Mouse (Mus musculus): ENCODE results near the gene Ndufs1. TPM values are rescaled to one million over a fixed set of nuclear protein-coding genes. Genes with fewer than 3 reads are reported as not detected.
A peak's percentile ranks its signal among the peaks of the same experiment; 100 is the strongest.
"Not testable (repeated sequence)": the region's sequence is repeated elsewhere in the genome, so short reads cannot be mapped to it uniquely, and the experiment has no call there.

Ndufs1 gene
- polyA plus RNA-seq, 1 experiment from 2014 or later, result 147 TPM

DNA sequence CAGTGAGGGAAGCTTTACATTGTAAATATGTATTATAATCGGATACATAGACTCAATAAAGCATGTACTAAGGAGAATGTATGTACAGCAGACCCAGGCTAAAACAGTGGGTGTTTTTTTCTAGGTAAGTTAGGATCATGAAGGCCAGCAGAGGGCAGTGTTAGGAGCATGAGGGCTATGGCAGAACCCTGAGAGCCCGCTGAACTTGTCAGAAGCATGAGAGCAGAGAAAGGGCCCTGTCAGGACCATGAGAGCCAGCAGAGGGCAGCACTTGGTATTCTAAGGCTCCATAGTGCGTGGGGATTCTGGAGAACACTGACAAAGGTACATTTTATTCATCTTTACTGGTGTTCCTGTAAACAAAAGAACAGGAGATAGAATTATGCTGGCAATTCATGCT, 4.4 kb upstream of the Ndufs1 start:
- no peak overlapping the region for H3K27ac ChIP-seq
- WGBS, result 9% methylated on average over 3 of the region's 3 CpGs
- peak; percentile 88 for ATAC-seq (ENCODE audit: low FRiP score, low read depth)
- H3K4me2 ChIP-seq (replicated peaks), result no peak overlapping the region
- peaks cover 11% of the 10 kb centered on the region for H3K4me1 ChIP-seq
- H3K36me3 ChIP-seq, result peaks cover 23% of the 10 kb centered on the region
- no peaks in the 10 kb centered on the region for H3K9me3 ChIP-seq
- no peak overlapping the region for H3K9ac ChIP-seq
- no peak overlapping the region for H3K4me3 ChIP-seq
- no peaks in the 10 kb centered on the region for H3K27me3 ChIP-seq (replicated peaks)

DNA sequence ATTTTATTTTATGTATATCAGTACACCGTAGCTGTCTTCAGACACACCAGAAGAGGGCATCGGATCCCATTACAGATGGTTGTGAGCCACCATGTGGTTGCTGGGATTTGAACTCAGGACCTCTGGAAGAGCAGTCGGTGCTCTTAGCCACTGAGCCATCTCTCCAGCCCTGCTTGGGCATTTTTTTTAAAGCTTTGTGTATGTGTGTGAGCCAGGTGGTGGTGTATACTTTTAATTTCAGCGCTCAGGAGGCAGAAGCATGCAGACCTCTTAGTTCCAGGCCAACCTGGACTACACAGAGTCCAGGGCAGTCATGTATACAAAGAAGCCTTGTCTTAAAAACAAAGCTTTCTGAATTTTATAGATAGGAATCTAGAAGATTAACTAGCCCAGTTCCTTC, 3.9 kb upstream of the Ndufs1 start:
- ATAC-seq (ENCODE audit: low FRiP score, low read depth); H3K4me3 ChIP-seq; H3K4me2 ChIP-seq (replicated peaks); H3K9me3 ChIP-seq; H3K9ac ChIP-seq; H3K27me3 ChIP-seq (replicated peaks); H3K27ac ChIP-seq: not testable (repeated sequence)
- Histone ChIP-seq H3K4me1 (peaks cover 15% of the 10 kb centered on the region), H3K36me3 (peaks cover 23% of the 10 kb centered on the region)
- WGBS, result 69% methylated on average over 4 of the region's 4 CpGs

DNA sequence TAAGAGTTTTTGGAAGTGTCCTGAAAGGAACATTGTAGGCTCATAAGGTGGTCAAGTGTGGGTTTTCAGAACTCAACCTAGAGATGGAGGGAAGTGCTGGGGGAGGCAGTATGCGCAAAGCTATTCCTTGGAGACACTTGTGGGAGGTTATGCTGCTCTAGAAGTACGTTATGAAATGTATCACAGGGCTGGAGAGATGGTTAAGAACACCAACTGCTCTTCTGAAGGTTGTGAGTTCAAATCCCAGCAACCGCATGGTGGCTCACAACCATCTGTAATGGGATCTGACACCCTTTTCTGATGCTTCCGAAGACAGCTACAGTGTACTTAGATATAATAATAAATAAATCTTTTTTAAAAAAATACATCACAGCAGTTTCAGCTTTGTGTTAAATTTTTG, 3.5 kb upstream of the Ndufs1 start:
- ATAC-seq (ENCODE audit: low FRiP score, low read depth), result no peak

GRCm38 (mm10) chr1:63178308-63178707, 1.7 kb upstream of the Ndufs1 start:
- peak overlapping the region; percentile 80 for H3K4me2 ChIP-seq (replicated peaks)
- H3K9ac ChIP-seq, result no peak overlapping the region
- no peak overlapping the region for H3K27ac ChIP-seq
- H3K27me3 ChIP-seq (replicated peaks), result no peaks in the 10 kb centered on the region
- peaks cover 25% of the 10 kb centered on the region for H3K4me1 ChIP-seq
- H3K9me3 ChIP-seq, result no peaks in the 10 kb centered on the region
- H3K36me3 ChIP-seq, result peaks cover 20% of the 10 kb centered on the region
- H3K4me3 ChIP-seq, result peak overlapping the region; percentile 87; the same call in 1 of the 2 replicates
- WGBS, result 80% methylated on average over 3 of the region's 3 CpGs
- no peak for ATAC-seq (ENCODE audit: low FRiP score, low read depth)

More for the DNA sequence above, 3.5 kb upstream of the Ndufs1 start:
- peaks cover 23% of the 10 kb centered on the region for H3K36me3 ChIP-seq
- 93% methylated on average over 4 of the region's 4 CpGs for WGBS
- H3K4me2 ChIP-seq (replicated peaks), result no peak overlapping the region
- peaks cover 20% of the 10 kb centered on the region for H3K4me1 ChIP-seq
- H3K9ac ChIP-seq, result no peak overlapping the region
- H3K9me3 ChIP-seq, result no peaks in the 10 kb centered on the region
- H3K27ac ChIP-seq, result no peak overlapping the region
- no peak overlapping the region for H3K4me3 ChIP-seq
- H3K27me3 ChIP-seq (replicated peaks), result no peaks in the 10 kb centered on the region

GRCm38 (mm10) chr1:63176259-63176603, 402 bp downstream of the Ndufs1 start:
- peaks cover 26% of the 10 kb centered on the region for H3K36me3 ChIP-seq
- H3K27ac ChIP-seq, result 0 out of 2 replicates have a peak overlapping the region, but pooled peaks have one; percentile 9
- peaks cover 25% of the 10 kb centered on the region for H3K4me1 ChIP-seq
- no peaks in the 10 kb centered on the region for H3K9me3 ChIP-seq
- H3K4me3 ChIP-seq, result peak overlapping the region; percentile 87
- H3K4me2 ChIP-seq (replicated peaks), result peak overlapping the region; percentile 80
- ATAC-seq (ENCODE audit: low FRiP score, low read depth), result peak; percentile 42
- H3K9ac ChIP-seq, result peak overlapping the region; percentile 95
- under 1% methylated on average over 14 of the region's 14 CpGs for WGBS
- no peaks in the 10 kb centered on the region for H3K27me3 ChIP-seq (replicated peaks)

GRCm38 (mm10) chr1:63175853-63176252, 780 bp downstream of the Ndufs1 start:
- ATAC-seq (ENCODE audit: low FRiP score, low read depth), result no peak
- Histone ChIP-seq H3K4me1 (peaks cover 25% of the 10 kb centered on the region), H3K36me3 (peaks cover 29% of the 10 kb centered on the region), H3K9me3 (no peaks in the 10 kb centered on the region), H3K4me2 (replicated peaks) (peak overlapping the region; percentile 80), H3K27ac (no peak overlapping the region), H3K9ac (peak overlapping the region; percentile 95), H3K4me3 (peak overlapping the region; percentile 87), H3K27me3 (replicated peaks) (no peaks in the 10 kb centered on the region)
- 11% methylated on average over 11 of the region's 11 CpGs for WGBS

GRCm38 (mm10) chr1:63168638-63169037, 8.0 kb downstream of the Ndufs1 start:
- no peaks in the 10 kb centered on the region for H3K27me3 ChIP-seq (replicated peaks)
- H3K27ac ChIP-seq, result no peak overlapping the region
- H3K36me3 ChIP-seq, result peaks cover 62% of the 10 kb centered on the region
- H3K4me3 ChIP-seq, result no peak overlapping the region
- H3K4me1 ChIP-seq, result no peaks in the 10 kb centered on the region
- H3K9ac ChIP-seq, result no peak overlapping the region
- no peak overlapping the region for H3K4me2 ChIP-seq (replicated peaks)
- H3K9me3 ChIP-seq, result no peaks in the 10 kb centered on the region
- WGBS, result 87% methylated on average over 2 of the region's 2 CpGs
- ATAC-seq (ENCODE audit: low FRiP score, low read depth), result no peak

GRCm38 (mm10) chr1:63140231-63140630, 36.4 kb downstream of the Ndufs1 start:
- ATAC-seq (ENCODE audit: low FRiP score, low read depth), result no peak
- Histone ChIP-seq H3K27ac (no peak overlapping the region), H3K27me3 (replicated peaks) (no peaks in the 10 kb centered on the region), H3K4me1 (no peaks in the 10 kb centered on the region), H3K36me3 (peaks cover 47% of the 10 kb centered on the region), H3K9me3 (no peaks in the 10 kb centered on the region), H3K4me3 (no peak overlapping the region), H3K4me2 (replicated peaks) (no peak overlapping the region), H3K9ac (no peak overlapping the region)
- WGBS, result 95% methylated on average over 13 of the region's 13 CpGs

DNA sequence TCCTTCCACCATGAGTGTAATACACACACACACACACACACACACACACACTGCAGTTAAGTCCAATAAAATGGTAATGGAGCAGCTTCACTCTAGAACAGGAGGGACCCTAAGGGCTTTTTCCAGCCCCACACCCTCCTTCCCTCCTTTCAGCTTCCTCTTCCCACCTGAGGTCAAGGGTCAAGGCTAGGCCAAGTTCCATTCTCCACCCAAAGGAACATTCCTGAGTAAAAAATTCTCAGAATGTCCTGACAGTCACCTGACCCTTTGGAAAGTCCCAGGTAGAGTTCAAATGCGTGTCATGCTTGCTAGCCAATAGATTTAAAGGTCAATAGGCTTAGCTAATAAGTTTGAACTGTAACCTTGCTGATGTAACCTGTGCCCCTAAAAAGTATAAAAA, 38.0 kb downstream of the Ndufs1 start:
- WGBS, result 94% methylated on average over 1 of the region's 1 CpGs
- not testable (repeated sequence) for ATAC-seq (ENCODE audit: low FRiP score, low read depth)

DNA sequence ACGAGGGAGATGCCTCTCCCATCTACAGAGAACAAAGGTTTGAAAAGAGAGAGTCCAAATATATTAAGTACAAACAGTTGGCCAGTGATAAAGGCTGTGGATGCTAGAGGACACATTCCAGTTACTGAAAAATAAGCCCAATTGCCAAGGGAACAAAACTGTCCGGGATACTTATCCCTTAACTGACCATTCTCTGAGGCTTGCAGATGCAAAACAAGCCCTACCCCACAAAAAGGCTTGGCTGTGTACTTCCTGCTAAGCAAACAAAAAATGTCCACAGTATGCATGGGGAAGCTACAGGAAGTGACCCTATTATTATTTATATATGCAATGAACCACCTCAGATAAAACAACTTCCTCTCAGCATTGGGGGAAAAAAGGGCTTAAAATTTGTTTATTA, 38.7 kb downstream of the Ndufs1 start:
- H3K9me3 ChIP-seq, result no peaks in the 10 kb centered on the region
- H3K9ac ChIP-seq, result no peak overlapping the region
- H3K4me3 ChIP-seq, result no peak overlapping the region
- no peak for ATAC-seq (ENCODE audit: low FRiP score, low read depth)
- no peaks in the 10 kb centered on the region for H3K4me1 ChIP-seq
- H3K4me2 ChIP-seq (replicated peaks), result no peak overlapping the region
- no peak overlapping the region for H3K27ac ChIP-seq
- WGBS, result 92% methylated on average over 2 of the region's 2 CpGs
- H3K27me3 ChIP-seq (replicated peaks), result no peaks in the 10 kb centered on the region
- peaks cover 27% of the 10 kb centered on the region for H3K36me3 ChIP-seq

More for the DNA sequence above, 38.0 kb downstream of the Ndufs1 start:
- H3K36me3 ChIP-seq, result peaks cover 31% of the 10 kb centered on the region
- H3K27ac ChIP-seq; H3K27me3 ChIP-seq (replicated peaks); H3K4me2 ChIP-seq (replicated peaks); H3K9ac ChIP-seq; H3K4me1 ChIP-seq; H3K9me3 ChIP-seq; H3K4me3 ChIP-seq: not testable (repeated sequence)

GRCm38 (mm10) chr1:63134530-63134929, 42.1 kb downstream of the Ndufs1 start:
- no peaks in the 10 kb centered on the region for H3K9me3 ChIP-seq
- H3K4me1 ChIP-seq, result 0 out of 2 replicates have a peak, but pooled peaks cover 3% of the 10 kb centered on the region
- H3K27me3 ChIP-seq (replicated peaks), result no peaks in the 10 kb centered on the region
- WGBS, result 81% methylated on average over 3 of the region's 3 CpGs
- ATAC-seq (ENCODE audit: low FRiP score, low read depth), result no peak
- H3K36me3 ChIP-seq, result peaks cover 10% of the 10 kb centered on the region
- no peak overlapping the region for H3K4me2 ChIP-seq (replicated peaks)
- H3K27ac ChIP-seq, result no peak overlapping the region
- H3K4me3 ChIP-seq, result no peak overlapping the region
- no peak overlapping the region for H3K9ac ChIP-seq

- 0 out of 2 replicates have a peak, but pooled peaks cover 3% of the 10 kb centered on the region for H3K4me1 ChIP-seq
- peaks cover 5% of the 10 kb centered on the region; the same call in 1 of the 2 replicates for H3K36me3 ChIP-seq
- H3K27ac ChIP-seq, result no peak overlapping the region
- H3K27me3 ChIP-seq (replicated peaks), result no peaks in the 10 kb centered on the region
- H3K9ac ChIP-seq, result no peak overlapping the region
- H3K4me2 ChIP-seq (replicated peaks), result no peak overlapping the region
- H3K9me3 ChIP-seq, result no peaks in the 10 kb centered on the region
- WGBS, result 90% methylated on average over 11 of the region's 11 CpGs
- no peak overlapping the region for H3K4me3 ChIP-seq
- no peak for ATAC-seq (ENCODE audit: low FRiP score, low read depth)
These were observed 44.9 kb downstream of the Ndufs1 start for GRCm38 (mm10) chr1:63131766-63132165.

DNA sequence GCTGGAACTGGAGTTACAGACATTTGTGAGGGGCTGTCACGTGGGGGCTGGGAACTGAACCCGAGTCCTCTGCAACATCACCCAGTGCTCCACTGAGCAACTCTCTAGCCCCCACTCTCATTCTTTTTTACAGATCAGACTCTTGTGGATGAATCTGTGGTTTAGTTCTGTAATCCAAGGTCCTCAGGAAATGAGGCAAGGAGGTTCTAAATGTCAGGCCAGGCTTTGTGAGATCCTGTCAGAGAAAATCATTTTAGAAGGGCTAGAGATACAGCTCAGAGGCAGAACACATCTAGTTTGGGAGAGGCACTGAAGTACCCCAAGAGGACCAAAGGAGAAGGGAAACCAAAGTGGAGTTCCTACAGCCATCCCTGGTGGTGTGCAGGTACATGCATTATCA, 45.8 kb downstream of the Ndufs1 start:
- Histone ChIP-seq H3K4me2 (replicated peaks) (no peak overlapping the region), H3K9ac (no peak overlapping the region), H3K9me3 (no peaks in the 10 kb centered on the region), H3K27ac (no peak overlapping the region), H3K4me3 (no peak overlapping the region), H3K4me1 (0 out of 2 replicates have a peak, but pooled peaks cover 3% of the 10 kb centered on the region), H3K36me3 (peaks cover 10% of the 10 kb centered on the region; the same call in 1 of the 2 replicates), H3K27me3 (replicated peaks) (no peaks in the 10 kb centered on the region)
- 85% methylated on average over 2 of the region's 2 CpGs for WGBS
- ATAC-seq (ENCODE audit: low FRiP score, low read depth), result no peak
